Mouse (Mus musculus) intestine, embryonic 14.5 days (tissue): Measurements from ENCODE around the gene Naif1. TPM values are rescaled to one million over a fixed set of nuclear protein-coding genes. Genes with fewer than 3 reads are reported as not detected.
A peak's percentile ranks its signal among the peaks of the same experiment; 100 is the strongest.

Source experiments
- ATAC-seq: fragments of 200-750 bp; cut with Nextera tagmentation; replicated peaks from 2 replicates; pipeline ENCODE4 v1.8.0; 2017; ENCODE audit warnings: low read depth, moderate number of reproducible peaks, moderate TSS enrichment, moderate library complexity; ENCODE audit not compliant: low FRiP score, low TSS enrichment
- DNase-seq: peaks from one replicate; pipeline ENCODE4 v3.0.0-alpha.2; 2018; ENCODE audit warnings: low spot score
- H3K27ac ChIP-seq: fragments of 300-500 bp; sonication (generic); 2 replicates; pipeline ENCODE4 v1.5.1; 2014; ENCODE audit warnings: low read depth, mild to moderate bottlenecking, control low read depth
- H3K27me3 ChIP-seq: fragments of 300-500 bp; sonication (generic); replicated peaks from 2 replicates; pipeline ENCODE4 v1.6.1; 2014; ENCODE audit warnings: low read length, control low read depth; ENCODE audit not compliant: control insufficient read depth, insufficient read depth
- H3K36me3 ChIP-seq: fragments of 300-500 bp; sonication (generic); 2 replicates; pipeline ENCODE4 v1.6.1; 2014; ENCODE audit warnings: low read length, control low read depth; ENCODE audit not compliant: control insufficient read depth, insufficient read depth
- H3K4me1 ChIP-seq: fragments of 300-500 bp; sonication (generic); replicated peaks from 2 replicates; pipeline ENCODE4 v1.6.1; 2014; ENCODE audit warnings: low read length, control low read depth, mixed read lengths; ENCODE audit not compliant: control insufficient read depth, insufficient read depth
- H3K4me2 ChIP-seq: fragments of 300-500 bp; sonication (generic); 2 replicates; pipeline ENCODE4 v1.6.1; 2014; ENCODE audit warnings: low read length
- H3K4me3 ChIP-seq: fragments of 300-500 bp; sonication (generic); 2 replicates; pipeline ENCODE4 v1.5.1; 2014; ENCODE audit warnings: low read depth, low read length, control low read depth, mixed read lengths
- H3K9ac ChIP-seq: fragments of 300-500 bp; sonication (generic); 2 replicates; pipeline ENCODE4 v1.6.1; 2014; ENCODE audit warnings: mild to moderate bottlenecking, low read length
- H3K9me3 ChIP-seq: fragments of 300-500 bp; sonication (generic); 2 replicates; pipeline ENCODE4 v1.6.1; 2016; ENCODE audit warnings: low read length, control low read depth; ENCODE audit not compliant: control insufficient read depth
- WGBS: fragments of 180-500 bp; shearing (Covaris S2); extraction: QIAGEN DNeasy Blood & Tissue Kit; methylation state at CpG from one replicate; pipeline ENCODE4 v1.1.7; 2014; 5-methylcytosine and 5-hydroxymethylcytosine counted together
- polyA plus RNA-seq: library from polyadenylated mRNA; unstranded; fragments of >200 nt; fragmentation: Nextera tagmentation; extraction: Ambion mirVana; gene quantifications from 2 replicates; pipeline ENCODE4 v1.2.1, GENCODE M21; 2014

The Naif1 gene
- polyA plus RNA-seq, 1 experiment from 2014 or later: 6.0 TPM

DNA sequence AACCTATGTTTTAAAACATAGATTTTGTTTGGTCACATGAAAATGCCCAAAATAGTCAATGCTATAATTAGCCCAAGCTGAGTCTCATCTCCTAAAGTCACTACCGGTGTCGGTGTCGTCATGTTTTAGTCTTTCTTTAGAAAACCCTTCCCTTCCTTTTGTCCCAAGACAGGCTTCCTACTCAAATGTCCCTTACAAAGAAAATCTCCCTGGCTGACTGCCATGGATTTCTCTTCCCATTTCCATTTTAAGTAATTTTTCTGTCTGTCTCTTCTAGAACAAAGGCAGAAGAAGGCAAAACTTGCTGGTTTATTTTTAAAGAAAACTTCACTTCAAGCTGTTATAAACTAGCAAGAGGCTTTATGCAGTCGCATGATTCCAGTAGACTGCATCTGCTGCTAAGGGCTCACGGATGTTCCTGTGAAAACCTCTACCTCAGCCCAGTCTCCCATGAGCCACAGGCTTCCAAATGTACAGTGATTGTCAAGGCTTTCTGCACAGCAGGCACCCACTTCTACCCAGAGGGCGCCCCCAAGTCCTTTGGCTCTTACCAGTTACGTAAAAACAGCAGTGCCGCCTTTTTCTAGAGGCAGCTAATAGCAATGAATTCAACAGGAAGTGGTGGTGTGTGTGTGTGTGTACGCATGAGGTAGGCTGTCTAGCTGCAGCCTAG lies 2.9 kb upstream of the Naif1 start:
- WGBS: 48% methylated on average over 9 of the region's 9 CpGs
- Histone ChIP-seq H3K4me3 (no peak overlapping the region), H3K27me3 (no peaks in the 10 kb centered on the region), H3K4me2 (peak overlapping the region; percentile 22), H3K36me3 (peaks cover 6% of the 10 kb centered on the region), H3K4me1 (peaks cover 21% of the 10 kb centered on the region), H3K27ac (peak overlapping the region; percentile 89), H3K9me3 (no peaks in the 10 kb centered on the region), H3K9ac (peak overlapping the region; percentile 25; the same call in 1 of the 2 replicates)
- DNase-seq: no peak
- no peak for ATAC-seq

DNA sequence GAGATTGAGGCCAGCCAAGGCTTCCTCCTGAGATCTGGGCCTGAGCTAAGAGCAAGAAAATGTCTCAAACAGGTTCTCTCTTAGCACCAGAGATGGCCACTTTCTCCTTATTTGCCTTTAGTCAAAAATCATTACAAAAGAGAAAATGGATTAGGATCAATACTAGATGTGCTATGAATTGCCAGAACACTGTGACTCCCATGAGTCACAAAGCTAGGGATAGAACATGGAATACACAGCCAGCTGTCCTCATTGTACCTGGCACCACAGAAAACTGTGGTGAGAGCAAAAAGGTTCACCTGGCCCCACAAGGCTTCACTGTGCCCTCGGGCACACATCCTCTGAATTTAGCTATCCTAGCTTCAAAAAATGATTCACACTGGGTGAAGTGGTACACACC lies 1.8 kb upstream of the Naif1 start:
- Histone ChIP-seq H3K27ac (no peak overlapping the region), H3K4me2 (no peak overlapping the region), H3K4me3 (no peak overlapping the region), H3K9me3 (no peaks in the 10 kb centered on the region), H3K36me3 (peaks cover 6% of the 10 kb centered on the region), H3K9ac (no peak overlapping the region), H3K27me3 (no peaks in the 10 kb centered on the region), H3K4me1 (peaks cover 26% of the 10 kb centered on the region)
- ATAC-seq: no peak
- 83% methylated on average over 1 of the region's 1 CpGs for WGBS
- no peak for DNase-seq

DNA sequence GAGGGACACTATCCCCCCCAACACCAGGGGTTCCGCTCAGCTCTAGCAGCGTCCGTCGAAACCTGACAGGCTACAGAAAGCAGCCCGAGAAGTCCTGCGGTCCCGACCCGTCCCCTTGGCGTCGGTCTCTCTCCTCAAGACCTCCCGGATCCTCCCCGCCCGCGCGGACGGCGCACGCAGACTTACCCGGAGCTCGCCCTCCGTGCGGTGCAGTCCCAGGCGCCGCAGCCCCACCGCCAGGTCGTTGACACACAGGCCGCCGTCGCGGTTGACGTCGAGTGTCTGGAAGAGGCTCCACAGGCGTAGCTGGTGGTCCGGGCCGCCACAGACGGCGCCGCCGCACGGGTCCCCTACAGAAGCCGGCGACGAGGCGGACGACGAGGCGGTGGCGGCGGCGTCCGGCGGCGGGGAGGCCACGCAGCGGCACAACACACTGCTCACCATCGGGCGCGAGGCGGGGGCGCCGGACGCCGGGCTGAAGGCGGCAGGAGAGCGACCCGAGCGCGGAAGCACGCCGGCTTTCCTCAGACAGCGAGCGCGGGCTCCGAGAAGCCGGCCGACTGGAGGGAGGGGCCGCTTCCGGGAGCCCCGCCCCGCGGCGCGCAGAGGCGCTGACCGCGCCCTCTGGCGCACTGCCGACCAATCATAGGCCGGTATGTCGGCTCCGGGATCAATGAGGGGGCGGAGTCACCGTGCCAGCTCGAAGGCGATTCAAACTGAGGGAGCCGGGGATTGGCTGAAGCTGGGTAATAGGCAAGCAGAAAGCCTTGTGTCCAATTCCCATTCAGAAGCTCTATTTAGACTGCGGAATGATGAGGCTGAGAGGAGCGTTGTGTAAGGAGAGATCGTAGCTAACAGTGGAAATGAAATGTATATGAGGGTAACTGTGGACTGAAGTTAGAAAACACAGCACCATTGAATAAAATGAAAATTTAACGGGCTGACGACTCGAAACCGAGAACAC lies 906 bp downstream of the Naif1 start, which contains the start of gene Slc25a25:
TSS of gene Slc25a25 (minus strand) at position 565 of the 964 bp plus-strand sequence.
- ATAC-seq (peak; percentile 89), DNase-seq (peak; percentile 95)
- Histone ChIP-seq H3K36me3 (peaks cover 8% of the 10 kb centered on the region; the same call in 1 of the 2 replicates), H3K9ac (peak within 1 kb of the TSS; percentile 76), H3K4me1 (peaks cover 31% of the 10 kb centered on the region), H3K27ac (peak within 1 kb of the TSS; percentile 96), H3K4me3 (peak within 1 kb of the TSS; percentile 83), H3K9me3 (no peaks in the 10 kb centered on the region), H3K4me2 (peak within 1 kb of the TSS; percentile 92), H3K27me3 (no peaks in the 10 kb centered on the region)
- WGBS: under 1% methylated on average over 100 of the region's 103 CpGs

DNA sequence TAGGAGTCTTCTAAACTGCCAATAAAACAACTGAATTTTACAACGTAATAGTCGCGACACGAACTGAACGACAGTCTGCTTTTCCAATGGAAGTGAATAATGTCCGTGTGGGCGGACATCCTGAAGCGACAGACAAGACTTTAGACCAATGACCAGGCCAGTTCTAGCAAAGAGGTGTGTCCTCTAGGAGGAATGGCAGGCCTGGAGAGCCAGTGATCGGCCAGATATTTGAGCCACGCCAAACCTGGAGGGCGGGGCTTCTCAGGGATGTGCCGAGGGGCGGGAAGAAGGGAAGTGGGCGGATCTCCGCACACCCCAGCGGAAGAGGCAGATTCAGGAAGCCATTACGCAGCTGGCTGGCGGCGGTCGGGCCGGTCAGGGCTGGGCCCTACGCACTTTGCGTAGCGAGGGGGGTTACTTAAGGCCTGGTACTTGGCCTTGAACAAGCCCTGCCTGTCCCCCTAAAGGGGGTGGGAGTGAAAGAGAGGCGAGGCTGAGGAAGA lies 1.7 kb downstream of the Naif1 start:
- peak; percentile 96 for ATAC-seq
- 0% methylated on average over 25 of the region's 25 CpGs for whole genome bisulfite sequencing
- H3K9ac ChIP-seq: peak overlapping the region; percentile 64

DNA sequence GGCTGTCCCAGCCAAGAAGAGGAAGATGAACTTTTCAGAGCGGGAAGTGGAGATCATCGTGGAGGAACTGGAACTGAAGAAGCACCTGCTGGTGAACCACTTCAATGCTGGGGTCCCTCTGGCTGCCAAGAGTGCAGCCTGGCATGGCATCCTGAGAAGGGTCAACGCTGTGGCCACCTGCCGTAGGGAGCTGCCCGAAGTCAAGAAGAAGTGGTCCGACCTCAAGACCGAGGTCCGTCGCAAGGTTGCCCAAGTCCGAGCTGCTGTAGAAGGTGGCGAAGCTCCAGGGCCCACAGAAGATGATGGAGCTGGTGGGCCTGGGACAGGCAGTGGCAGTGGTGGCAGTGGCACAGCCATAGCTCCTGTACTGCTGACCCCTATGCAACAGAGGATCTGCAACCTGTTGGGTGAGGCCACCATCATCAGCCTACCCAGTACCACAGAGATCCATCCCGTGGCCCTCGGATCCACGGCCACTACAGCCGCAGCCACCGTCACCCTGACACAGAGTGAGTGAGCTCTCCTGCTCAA lies 2.2 kb downstream of the Naif1 start:
- Histone ChIP-seq H3K27ac (peak overlapping the region; percentile 64), H3K4me2 (peak overlapping the region; percentile 92), H3K9me3 (no peaks in the 10 kb centered on the region), H3K27me3 (no peaks in the 10 kb centered on the region), H3K36me3 (peaks cover 8% of the 10 kb centered on the region; the same call in 1 of the 2 replicates), H3K4me1 (peaks cover 27% of the 10 kb centered on the region), H3K4me3 (peak overlapping the region; percentile 83), H3K9ac (peak overlapping the region; percentile 32; the same call in 1 of the 2 replicates)
- 92% methylated on average over 16 of the region's 16 CpGs for WGBS
- ATAC-seq (no peak), DNase-seq (no peak)

More for the DNA sequence above, 1.7 kb downstream of the Naif1 start:
- no peaks in the 10 kb centered on the region for H3K9me3 ChIP-seq
- H3K4me3 ChIP-seq: peak overlapping the region; percentile 83
- DNase-seq: peak; percentile 98
- H3K4me1 ChIP-seq: peaks cover 31% of the 10 kb centered on the region
- peak overlapping the region; percentile 92 for H3K4me2 ChIP-seq
- H3K27me3 ChIP-seq: no peaks in the 10 kb centered on the region
- peak overlapping the region; percentile 96 for H3K27ac ChIP-seq
- peaks cover 8% of the 10 kb centered on the region; the same call in 1 of the 2 replicates for H3K36me3 ChIP-seq

DNA sequence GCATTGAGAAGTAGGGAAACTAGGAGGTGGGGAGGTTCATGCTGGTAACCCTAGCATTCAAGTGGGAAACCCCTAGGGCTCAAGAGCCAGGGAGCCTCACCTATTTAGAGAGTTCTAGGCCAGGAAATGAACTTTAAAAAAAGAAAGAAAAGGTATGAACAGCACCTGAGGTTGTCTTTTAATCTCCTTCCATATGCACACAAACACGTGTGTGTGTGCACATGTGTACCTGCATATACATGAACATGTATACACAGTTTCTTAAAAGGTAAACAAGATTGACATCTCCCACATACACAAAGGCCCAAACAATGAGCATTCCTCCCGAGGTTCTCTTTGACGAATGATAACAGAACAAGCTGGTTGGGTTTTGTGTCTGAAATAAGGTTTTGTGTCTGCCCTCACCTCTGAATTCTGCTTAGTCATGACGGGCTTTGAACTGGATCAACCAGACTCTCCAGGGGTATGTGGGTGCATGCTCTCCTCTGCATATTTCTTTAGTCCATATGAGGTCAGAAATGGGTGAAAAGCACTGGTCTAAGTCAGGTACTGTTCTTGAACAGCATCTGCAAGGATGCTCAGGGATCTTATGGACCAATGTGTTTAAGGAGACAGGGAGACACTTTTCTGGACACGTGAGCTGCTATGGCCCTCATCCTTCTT lies 3.5 kb downstream of the Naif1 start:
- Histone ChIP-seq H3K27me3 (no peaks in the 10 kb centered on the region), H3K27ac (no peak overlapping the region), H3K4me1 (peaks cover 19% of the 10 kb centered on the region), H3K4me2 (no peak overlapping the region), H3K9ac (no peak overlapping the region), H3K36me3 (peaks cover 8% of the 10 kb centered on the region; the same call in 1 of the 2 replicates), H3K4me3 (no peak overlapping the region), H3K9me3 (no peaks in the 10 kb centered on the region)
- DNase-seq (no peak), ATAC-seq (no peak)
- WGBS: 75% methylated on average over 5 of the region's 5 CpGs

DNA sequence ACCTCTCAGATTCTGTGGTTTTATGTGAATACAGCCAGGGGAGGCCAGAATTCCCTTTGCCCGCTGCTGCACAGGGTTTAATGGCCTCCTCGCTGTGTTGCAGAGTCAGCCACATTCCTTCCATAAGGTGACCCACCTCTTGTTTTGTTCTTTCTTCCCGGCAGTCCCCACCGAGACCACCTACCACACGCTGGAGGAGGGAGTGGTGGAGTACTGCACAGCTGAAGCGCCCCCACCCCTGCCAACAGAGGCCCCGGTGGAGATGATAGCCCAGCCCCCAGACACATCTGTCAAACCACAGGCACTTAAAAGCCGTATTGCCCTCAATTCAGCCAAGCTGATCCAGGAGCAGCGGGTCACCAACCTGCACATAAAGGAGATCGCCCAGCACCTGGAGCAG lies 4.4 kb downstream of the Naif1 start:
- DNase-seq (no peak), ATAC-seq (no peak)
- Histone ChIP-seq H3K36me3 (peaks cover 8% of the 10 kb centered on the region; the same call in 1 of the 2 replicates), H3K9me3 (no peaks in the 10 kb centered on the region), H3K4me2 (no peak overlapping the region), H3K4me1 (peaks cover 19% of the 10 kb centered on the region), H3K27ac (no peak overlapping the region), H3K27me3 (no peaks in the 10 kb centered on the region), H3K4me3 (no peak overlapping the region), H3K9ac (no peak overlapping the region)
- 74% methylated on average over 10 of the region's 10 CpGs for WGBS

DNA sequence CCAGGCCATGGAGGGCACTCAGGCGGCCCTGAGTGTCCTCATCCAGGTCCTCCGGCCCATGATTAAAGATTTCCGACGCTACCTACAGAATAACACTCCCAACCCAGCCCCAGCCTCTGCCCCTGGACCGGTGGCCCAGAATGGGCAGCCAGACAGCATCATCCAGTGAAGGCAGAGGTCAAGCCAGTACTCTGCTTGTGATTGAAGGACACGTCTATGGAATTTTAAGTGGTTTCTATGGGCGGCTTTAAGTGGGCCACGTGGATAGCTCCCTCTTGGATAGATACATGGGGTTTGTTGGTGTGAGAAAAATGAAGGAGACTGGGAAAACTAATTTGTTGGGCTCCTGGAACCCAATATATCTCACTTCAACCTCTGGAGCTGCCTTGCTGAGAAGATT lies 4.8 kb downstream of the Naif1 start:
- Histone ChIP-seq H3K27ac (no peak overlapping the region), H3K27me3 (no peaks in the 10 kb centered on the region), H3K4me1 (peaks cover 19% of the 10 kb centered on the region), H3K4me3 (no peak overlapping the region), H3K36me3 (peaks cover 8% of the 10 kb centered on the region; the same call in 1 of the 2 replicates), H3K9ac (no peak overlapping the region), H3K9me3 (no peaks in the 10 kb centered on the region), H3K4me2 (no peak overlapping the region)
- 85% methylated on average over 7 of the region's 8 CpGs for WGBS
- ATAC-seq (no peak), DNase-seq (no peak)
